Mouse (Mus musculus) layer of hippocampus, adult 9-10 months (tissue): ENCODE results near the gene Frmd4b.
"Not testable (repeated sequence)": the region's sequence is repeated elsewhere in the genome, so short reads cannot be mapped to it uniquely, and the experiment has no call there.

Source experiments
- DNase-seq: peaks from one replicate; pipeline ENCODE4 v3.0.0; 2022; ENCODE audit warnings: low spot score

Gene Frmd4b

GRCm38 (mm10) chr6:97472873-97473550 lies 144.3 kb downstream of the Frmd4b start:
- DNase-seq, result no peak

GRCm38 (mm10) chr6:97463898-97464524 lies 153.3 kb downstream of the Frmd4b start:
- DNase-seq, result no peak

DNA sequence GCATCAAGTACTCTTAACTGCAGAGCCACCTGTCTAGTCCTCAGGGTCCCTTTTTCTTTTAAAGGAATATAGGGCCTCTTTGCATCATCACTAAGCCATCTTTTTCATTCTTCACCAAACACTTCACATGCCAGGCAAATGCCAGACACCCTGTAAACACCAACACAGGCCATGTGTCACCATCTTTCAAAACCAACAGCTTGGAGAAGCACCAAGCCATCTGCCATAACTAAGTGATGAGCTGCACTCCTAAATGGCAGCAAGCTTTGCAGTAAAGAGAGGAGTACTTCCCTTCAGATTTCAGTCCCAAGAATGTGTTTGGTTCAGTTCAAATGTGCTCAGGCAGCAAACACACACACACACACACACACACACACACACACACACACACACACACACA lies 154.9 kb downstream of the Frmd4b start:
- DNase-seq, result no peak

- no peak for DNase-seq
Observed at GRCm38 (mm10) chr6:97459112-97459511, 158.2 kb downstream of the Frmd4b start.

GRCm38 (mm10) chr6:97458358-97458757 lies 159.0 kb downstream of the Frmd4b start:
- no peak for DNase-seq

DNA sequence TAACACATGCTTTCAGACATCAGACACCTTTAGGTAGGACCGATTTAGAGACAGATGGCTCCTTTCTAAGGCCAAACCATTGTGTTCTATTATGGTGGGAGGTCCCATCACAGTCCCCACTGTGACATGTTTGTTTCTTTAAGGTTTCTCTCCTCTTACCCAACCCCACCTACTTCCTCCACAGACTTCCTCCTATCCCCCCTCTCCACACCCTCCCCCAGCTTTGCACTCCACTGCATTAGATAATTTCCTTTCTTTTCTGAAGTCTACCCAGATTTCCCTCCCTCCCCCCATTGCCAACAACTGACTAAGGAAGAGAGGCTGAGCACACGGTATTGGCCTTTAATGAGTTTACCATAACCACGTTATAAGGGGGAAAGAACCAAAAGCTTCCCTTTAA lies 159.4 kb downstream of the Frmd4b start:
- no peak for DNase-seq

DNA sequence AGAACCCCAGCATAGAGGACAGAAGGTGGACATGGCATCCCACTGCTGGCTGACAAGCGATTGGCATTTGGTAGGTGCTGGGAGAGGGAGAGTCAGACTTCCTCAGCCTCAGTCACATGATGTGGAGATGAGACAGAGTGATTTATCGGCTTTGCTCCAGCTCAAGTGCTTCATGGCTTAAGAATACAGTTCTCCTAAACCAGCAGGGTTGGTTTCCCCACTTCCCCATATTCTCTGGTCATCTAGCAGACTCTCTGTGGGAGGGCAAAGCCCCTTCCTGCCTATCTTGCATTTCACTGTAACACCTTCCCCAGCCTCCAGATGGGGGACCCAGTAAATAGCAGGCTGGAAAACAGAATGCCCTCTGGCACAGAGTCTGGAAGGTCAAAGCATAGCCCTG lies 160.1 kb downstream of the Frmd4b start:
- DNase-seq, result no peak

DNA sequence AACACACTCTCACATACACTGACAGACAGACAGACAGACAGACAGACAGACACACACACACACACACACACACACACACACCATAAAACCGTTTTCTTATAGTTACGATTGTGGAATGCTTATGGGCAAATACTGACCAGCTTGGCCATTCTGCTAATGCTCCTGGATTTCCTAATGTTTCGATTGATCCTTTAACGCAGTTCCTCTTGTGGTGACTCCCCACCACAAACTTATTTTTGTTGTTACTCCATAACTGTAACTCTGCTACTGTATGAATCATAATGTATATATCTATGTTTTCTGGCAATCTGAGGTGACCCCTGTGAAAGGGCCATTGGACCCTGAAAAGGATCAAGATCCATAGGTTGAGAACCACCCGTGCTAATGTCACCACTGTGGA lies 165.1 kb downstream of the Frmd4b start:
- DNase-seq, result no peak

- DNase-seq, result no peak
Observed at GRCm38 (mm10) chr6:97449806-97450205, 167.5 kb downstream of the Frmd4b start.

DNA sequence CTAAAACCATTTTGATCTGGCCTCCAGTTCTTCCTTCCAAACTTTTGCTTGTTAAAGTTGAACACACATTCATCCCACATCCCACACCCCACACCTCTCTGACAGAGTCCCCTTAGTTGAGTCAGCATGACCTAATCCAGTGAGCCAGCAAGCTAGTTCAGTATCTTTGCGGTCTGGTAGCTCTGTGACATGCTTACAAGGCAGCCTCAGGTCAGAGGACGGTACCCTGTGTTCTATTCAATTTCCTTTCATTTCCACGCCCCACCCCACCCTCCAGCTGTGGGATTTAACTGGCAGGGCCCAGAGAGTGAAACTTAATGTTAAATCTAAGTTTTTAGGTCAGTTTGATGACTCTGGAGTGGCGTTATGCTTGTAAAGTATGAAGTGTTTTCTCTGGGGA lies 170.3 kb downstream of the Frmd4b start:
- no peak for DNase-seq

GRCm38 (mm10) chr6:97444145-97444544 lies 173.2 kb downstream of the Frmd4b start:
- DNase-seq, result no peak

DNA sequence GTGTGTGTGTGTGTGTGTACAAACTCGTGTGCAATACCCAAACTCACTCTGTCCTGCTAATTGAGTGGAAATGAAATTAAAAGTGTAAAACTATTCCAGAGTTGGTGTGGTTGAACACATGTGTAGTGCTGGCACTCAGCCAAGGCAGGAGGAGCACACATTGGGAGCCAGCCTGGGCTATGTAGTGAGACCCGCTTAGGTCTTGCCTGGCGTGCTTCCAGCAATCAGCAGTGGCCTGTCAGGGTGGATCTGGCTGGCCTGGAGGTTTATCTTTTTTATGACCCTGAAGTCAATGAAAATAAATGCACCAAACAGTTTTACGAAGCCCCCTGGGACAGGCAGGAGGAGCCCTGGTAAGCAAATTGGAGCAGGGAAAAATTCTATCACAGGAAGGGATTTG lies 173.8 kb downstream of the Frmd4b start:
- DNase-seq, result no peak

GRCm38 (mm10) chr6:97441357-97441756 lies 176.0 kb downstream of the Frmd4b start:
- no peak for DNase-seq

GRCm38 (mm10) chr6:97438918-97439645 lies 178.3 kb downstream of the Frmd4b start:
- no peak for DNase-seq

- DNase-seq, result no peak
Observed at GRCm38 (mm10) chr6:97434753-97435152, 182.6 kb downstream of the Frmd4b start.

DNA sequence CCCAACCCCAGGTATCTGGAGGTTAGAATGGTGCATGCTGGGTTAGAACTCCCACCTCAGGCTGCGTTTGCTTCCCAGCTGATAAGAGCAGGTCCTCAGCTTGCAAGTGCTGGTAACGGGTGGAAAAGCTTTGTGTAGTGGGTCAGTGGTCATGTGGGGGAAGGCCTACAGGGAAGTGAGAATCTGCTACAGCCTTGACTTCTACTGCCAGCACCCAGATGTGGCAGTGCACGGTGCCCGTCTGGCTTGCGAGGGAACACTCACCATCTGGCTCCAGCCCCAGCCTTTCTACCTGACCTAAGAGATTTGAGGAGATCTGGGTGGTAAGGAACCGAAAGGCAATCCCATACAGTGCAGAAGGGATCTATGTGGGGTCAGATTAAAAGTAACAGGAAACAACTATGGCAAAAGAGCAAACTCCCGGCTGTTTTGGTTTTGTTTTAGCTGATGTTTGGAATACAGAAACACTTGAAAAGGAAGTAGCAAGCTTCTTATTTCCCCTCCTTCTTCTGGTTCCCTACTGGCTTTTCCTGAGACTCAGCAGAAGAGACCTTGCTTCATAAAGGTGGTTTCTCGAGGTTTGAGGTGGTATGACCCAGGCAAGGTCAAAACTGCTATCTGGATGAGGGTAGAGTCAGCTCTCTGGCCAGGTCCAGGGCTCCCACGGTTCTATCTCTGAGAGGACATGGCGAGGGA lies 185.9 kb downstream of the Frmd4b start:
- no peak for DNase-seq

GRCm38 (mm10) chr6:97430519-97430918 lies 186.8 kb downstream of the Frmd4b start:
- no peak for DNase-seq

- DNase-seq, result no peak
Observed at GRCm38 (mm10) chr6:97429688-97430343, 187.5 kb downstream of the Frmd4b start.

- peak; percentile 91 for DNase-seq
Observed at GRCm38 (mm10) chr6:97419771-97420446, 197.4 kb downstream of the Frmd4b start.

- DNase-seq, result no peak
Observed at GRCm38 (mm10) chr6:97416972-97417554, 200.3 kb downstream of the Frmd4b start.

- not testable (repeated sequence) for DNase-seq
Observed at GRCm38 (mm10) chr6:97415578-97415977, 201.8 kb downstream of the Frmd4b start.
